Mouse (Mus musculus) embryo, embryonic 11.5 days (tissue): ENCODE data around the gene Kcnq4.
A peak's percentile ranks its signal among the peaks of the same experiment; 100 is the strongest.

ENCODE experiments used
- DNase-seq: peaks from one replicate; pipeline ENCODE4 v3.0.0-alpha.2; 2012; ENCODE audit warnings: low read depth, low spot score

The Kcnq4 gene

DNA sequence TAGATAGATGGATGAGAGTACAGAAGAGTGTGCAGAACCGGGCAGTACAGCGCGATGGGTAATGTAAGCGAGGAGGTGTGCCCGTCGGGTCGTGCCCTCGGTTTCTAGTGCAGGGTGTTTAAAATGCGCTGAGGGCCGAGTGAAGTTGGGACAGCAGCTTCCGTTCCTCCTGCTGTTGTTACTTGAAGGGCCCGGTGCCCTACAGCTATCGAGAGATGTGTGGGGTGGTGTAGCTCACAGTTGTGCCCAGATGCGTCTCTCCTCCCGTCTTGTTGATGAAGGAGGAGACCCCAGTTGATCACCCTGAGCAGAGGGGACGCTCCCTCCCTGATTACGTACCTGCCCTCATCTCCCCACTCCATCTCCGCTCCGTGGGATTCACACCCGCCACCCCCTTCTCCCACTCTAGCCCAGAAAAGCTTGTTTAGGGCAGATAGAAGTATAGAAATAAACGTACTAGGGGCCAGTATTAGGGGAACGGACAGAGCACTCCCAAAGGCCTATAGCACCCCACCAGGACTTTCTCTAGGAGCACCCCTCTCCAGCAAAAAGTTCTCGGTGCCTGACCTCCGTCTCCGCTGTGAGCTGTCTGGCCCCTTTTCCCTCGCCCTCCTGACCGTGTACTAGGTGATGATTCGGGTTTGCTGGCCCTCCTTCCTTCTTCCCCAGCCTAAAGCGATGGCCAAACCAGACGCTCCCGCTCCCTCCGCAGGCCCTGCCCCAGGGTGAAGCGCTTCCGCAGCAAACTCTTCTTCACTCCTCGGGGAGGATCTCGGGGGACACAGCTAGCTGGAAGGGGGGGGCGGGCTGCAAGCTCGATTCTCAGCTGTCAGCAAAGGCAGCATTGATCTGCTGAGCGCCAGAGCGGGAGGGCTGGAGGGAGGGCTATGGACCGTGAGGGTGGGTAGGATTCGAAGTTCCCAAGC is at the start of gene Kcnq4:
Kcnq4 (minus strand) TSS at position 672 of the 926 bp plus-strand sequence.
- DNase-seq: no peak

DNA sequence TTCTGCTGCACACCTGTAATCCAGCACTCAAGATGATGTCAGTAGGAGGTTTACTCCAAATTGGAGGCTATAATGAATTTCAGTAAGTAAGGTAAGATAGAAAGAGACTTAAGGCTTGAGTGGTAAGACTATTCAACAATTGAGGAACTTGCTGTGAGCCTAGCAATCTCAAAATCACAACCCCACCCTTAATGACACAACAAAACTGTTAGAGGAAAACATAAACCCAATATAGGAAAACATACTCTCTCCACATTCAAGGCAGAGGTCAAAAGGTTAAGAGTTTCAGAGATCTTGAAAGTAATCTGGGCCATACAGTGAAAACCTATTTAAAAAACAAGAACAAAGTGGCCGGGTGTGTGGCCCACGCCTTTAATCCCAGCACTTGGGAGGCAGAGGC is 48.3 kb upstream of the Kcnq4 start:
- DNase-seq: no peak

DNA sequence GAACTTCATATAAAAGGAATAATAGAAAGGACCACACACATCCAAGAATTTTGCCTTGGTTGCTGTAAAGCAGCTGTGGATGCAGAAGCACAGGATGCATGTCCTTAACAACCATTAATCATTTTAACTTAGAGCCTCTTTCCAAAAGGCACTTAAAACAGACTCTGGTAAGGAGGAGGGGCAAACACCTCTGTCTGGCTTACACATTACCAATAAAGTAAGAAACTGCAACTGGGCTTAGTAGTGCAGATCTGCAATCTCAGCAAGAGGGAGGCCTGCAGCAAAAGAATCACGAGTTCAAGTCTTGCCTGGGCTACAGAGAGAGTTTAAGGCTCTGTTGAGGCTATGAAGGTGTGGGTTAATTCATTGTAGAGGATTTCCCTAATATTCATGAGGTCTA is 47.2 kb upstream of the Kcnq4 start:
- no peak for DNase-seq

DNA sequence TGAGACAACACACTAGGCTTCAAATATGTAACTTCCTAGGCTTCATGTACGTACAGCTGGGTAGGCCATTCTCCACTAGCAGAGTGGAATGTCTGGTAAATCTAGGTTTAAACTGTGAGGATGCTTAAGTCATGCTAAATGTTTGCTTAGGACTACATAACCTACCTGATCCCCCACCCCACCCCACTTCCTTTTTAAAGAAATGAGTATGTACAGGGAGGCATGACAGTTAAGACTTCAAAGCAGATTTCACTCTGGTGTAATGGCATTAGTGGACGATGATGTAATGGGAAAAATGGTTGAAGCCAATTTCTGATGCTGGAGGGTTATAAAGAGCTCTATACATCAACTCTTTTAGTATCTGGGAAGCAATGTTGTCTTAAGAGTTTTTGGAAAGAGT is 44.5 kb upstream of the Kcnq4 start:
- DNase-seq: no peak

DNA sequence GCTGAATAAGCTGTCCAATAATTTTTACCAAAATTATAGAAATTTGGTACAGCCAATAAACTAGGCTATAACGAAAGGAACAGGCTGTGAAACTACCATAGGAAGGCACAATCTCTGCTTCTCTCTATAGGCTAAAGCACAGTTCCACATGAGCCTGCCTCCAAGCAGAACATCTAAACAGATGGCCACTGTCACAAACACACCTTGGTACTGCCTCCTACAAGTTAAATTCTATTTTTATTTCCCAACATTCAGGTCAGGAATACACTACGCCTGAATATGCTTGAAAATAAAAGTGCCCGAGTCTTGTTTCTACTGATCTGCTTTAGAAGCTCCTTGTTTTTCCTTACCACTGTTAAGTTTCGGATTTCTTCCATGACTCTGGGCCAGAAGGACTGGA is 41.6 kb upstream of the Kcnq4 start:
- DNase-seq: no peak

- no peak for DNase-seq
Observed at GRCm38 (mm10) chr4:120755801-120756200, 7.4 kb upstream of the Kcnq4 start.

- peak; percentile 57 for DNase-seq
Observed at GRCm38 (mm10) chr4:120755299-120755698, 6.9 kb upstream of the Kcnq4 start.

DNA sequence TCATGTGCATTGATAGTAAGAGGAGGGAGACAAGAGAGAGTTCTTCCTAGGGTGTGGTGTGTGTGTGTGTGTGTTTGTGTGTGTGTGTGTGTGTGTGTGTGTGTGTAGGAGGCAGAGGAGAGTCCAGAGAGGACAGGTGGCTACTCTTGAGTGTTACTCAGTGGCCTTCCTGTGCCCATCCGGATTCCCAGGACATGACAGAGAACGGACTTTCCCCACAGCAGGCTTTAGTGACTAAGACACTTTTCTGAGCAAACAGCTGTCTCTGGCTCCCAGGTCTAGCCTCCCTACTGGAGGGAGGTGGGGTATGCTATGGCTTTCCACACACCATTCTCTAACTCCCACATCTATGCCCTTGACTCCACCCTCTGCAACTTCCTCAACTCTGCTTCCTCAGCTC is 1.2 kb upstream of the Kcnq4 start:
- DNase-seq: no peak

GRCm38 (mm10) chr4:120747243-120747792 is 1.1 kb downstream of the Kcnq4 start:
- no peak for DNase-seq

- DNase-seq: no peak
Observed at GRCm38 (mm10) chr4:120746552-120747150, 1.8 kb downstream of the Kcnq4 start.

- DNase-seq: no peak
Observed at GRCm38 (mm10) chr4:120745731-120746551, 2.5 kb downstream of the Kcnq4 start.

GRCm38 (mm10) chr4:120743636-120744035 is 4.8 kb downstream of the Kcnq4 start:
- DNase-seq: no peak

- DNase-seq: no peak
Observed at GRCm38 (mm10) chr4:120741303-120741702, 7.1 kb downstream of the Kcnq4 start.

GRCm38 (mm10) chr4:120734012-120734622 is 14.3 kb downstream of the Kcnq4 start:
- no peak for DNase-seq

DNA sequence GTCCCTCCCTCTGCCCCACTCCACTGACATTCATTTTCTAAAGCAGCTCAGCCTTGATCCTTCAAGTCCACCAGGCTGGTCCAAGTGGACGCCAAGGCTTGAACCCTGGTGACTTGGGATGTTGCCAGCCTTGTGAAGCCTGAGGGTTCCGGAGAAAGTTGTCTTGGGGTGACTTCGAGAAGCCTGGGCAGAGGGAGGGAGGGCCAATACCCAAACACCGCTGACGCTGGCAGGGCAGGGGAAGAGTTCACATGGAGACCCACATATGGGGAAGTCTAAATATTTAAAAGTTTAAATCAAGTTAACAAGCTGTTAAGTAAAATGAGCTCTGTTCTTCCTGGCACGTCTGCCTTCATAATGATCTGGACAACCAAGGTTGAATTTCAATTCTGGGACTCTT is 15.7 kb downstream of the Kcnq4 start:
- DNase-seq: no peak

DNA sequence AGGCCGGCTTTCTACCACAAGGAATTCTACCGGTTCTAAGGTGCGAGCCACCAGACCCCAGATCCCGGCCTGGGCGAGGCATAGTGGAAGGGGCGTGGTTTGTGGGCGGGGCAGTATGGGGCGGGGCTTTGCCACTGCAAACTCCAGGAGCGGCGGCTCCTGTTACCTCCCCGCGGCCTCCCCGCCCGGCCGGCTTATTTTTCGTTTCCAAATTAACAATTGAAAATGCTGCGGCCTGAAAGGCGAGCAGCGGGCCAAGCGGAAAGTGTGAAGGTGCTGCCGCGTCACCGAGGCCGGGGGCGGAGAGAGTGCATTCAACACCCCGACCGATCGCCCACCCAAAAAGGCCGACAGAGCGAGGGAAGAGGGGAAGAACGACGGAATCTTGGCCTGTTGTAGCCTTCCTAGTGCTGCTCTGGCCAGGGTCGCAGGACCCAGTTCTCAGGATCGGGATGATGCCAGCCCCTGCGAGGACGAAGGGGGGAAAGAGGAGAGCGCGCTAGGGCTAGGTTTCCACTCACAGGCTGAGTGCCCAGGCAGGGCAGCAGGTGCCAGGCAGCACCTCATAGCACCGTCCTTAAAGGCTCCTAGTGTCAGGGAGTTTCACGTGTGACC is 17.3 kb downstream of the Kcnq4 start:
- peak; percentile 62 for DNase-seq

DNA sequence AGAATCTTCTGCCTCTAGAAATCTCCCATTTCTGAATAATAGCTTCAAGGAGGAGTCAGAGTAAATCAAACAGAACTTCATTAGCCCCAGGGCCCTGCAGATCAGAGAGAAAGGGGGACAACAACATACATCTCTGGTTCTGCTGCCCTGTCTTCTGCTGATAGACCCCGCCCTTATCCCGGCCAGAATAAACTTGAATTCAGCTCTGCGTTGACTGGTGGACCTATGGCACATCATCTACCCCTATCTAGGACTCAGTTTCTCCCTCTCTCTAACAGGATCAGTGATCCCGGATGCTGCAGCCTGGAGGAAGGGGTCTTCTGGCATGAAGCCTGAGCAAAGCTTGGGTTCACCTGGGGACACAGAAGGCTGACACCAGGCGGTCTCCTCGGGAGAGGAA is 17.8 kb downstream of the Kcnq4 start:
- DNase-seq: no peak

DNA sequence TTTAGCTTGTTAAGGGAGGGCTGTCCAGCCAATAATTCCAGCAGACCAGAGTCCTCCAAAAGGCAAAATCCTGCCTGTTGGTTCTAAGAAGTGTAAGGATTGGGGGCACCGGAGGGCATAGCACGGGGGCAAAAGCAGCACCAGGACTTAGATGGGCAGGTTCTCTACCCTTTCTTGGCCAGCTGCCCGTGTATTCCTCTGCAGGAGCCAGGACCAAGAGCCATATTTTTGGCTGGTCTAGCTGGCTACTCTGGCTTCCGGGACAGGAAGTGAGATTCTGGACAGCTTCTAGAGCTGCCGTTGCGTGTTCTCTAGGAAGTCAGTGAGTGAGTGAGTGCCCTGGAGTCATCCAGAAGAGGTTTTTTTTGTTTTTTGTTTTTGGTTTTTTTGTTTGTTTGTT is 18.3 kb downstream of the Kcnq4 start:
- no peak for DNase-seq

GRCm38 (mm10) chr4:120729441-120729840 is 19.0 kb downstream of the Kcnq4 start:
- no peak for DNase-seq

- DNase-seq: no peak
Observed at GRCm38 (mm10) chr4:120727842-120728241, 20.6 kb downstream of the Kcnq4 start.

- DNase-seq: no peak
Observed at GRCm38 (mm10) chr4:120726174-120726573, 22.2 kb downstream of the Kcnq4 start.
